Mouse (Mus musculus) ES-Bruce4 (cell line): Measurements from ENCODE around the gene Aff3.

Source experiments
- CTCF ChIP-seq: IDR thresholded peaks from one replicate; pipeline ENCODE4 v1.8.1; 2011; ENCODE audit warnings: low read depth, low read length
- EP300 ChIP-seq: IDR thresholded peaks from 2 replicates; pipeline ENCODE4 v1.6.1; 2011; ENCODE audit warnings: low read depth, low read length; ENCODE audit not compliant: insufficient read depth

DNA sequence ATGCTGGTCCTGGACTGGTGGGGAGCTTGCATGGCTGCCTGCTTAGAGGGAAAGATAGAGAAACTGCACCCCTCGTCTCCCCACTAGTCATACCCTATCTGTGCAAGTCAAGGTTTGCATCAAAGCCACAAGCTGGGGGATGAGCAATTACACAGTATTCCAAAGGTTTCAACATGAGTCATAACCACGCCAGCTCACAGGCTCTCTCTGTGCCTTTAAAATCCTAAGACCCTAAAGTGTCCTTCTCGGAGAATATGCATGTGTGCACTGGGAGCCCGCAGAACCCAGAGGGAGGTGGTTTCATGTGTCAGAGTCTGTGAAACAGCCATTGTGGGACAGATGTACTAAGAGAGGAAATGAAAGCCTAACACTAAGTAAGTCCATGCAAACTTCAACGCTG, 194.6 kb downstream of the Aff3 start:
- no peak for TF ChIP-seq EP300
- no peak for TF ChIP-seq CTCF
